Mouse (Mus musculus): ENCODE results near the gene Pgd.
"Not testable (repeated sequence)": the region's sequence is repeated elsewhere in the genome, so short reads cannot be mapped to it uniquely, and the experiment has no call there.

Pgd gene

DNA sequence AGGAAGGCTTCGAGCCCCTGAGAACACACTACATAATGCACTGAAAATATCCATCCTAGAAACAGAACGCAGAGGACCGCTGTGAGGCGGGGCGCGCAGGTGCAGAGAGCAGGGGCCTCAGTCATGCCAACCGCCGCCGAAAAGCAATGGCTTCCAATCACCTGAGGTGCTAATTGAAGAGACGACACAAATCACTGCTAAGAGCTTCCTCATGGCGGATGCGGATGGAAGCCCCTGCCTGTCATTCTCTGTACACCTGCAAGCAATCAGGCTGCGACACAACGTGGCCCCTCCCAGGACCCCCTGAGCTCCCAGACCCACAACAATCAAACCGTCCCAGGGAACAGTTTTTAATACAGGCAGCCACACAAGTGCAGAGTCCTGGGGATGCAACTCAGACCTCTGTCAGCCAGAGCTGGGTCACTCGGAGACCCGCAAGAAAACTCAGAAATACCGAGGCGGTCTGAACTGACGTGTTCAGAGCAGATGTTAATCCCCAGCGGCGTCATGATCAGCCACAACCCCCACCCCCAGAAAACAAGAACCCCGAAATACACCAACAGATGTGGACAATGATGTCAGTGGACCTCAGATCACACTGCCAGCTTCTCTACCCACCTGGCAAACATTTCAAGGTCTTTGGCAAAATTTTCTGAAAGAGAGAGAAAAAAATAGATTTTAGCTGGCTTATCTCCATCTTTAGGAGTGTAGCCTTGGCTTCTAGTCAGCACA, 35.4 kb downstream of the Pgd start:
- no peak for DNase-seq

GRCm38 (mm10) chr4:149128467-149128866, 38.1 kb downstream of the Pgd start:
- DNase-seq, result no peak

GRCm38 (mm10) chr4:149126663-149127062, 39.9 kb downstream of the Pgd start, which contains the start of gene Cort:
Cort (minus strand) TSS chr4:149126763.
- no peak for DNase-seq

GRCm38 (mm10) chr4:149126115-149126509, 40.5 kb downstream of the Pgd start:
- no peak for DNase-seq

DNA sequence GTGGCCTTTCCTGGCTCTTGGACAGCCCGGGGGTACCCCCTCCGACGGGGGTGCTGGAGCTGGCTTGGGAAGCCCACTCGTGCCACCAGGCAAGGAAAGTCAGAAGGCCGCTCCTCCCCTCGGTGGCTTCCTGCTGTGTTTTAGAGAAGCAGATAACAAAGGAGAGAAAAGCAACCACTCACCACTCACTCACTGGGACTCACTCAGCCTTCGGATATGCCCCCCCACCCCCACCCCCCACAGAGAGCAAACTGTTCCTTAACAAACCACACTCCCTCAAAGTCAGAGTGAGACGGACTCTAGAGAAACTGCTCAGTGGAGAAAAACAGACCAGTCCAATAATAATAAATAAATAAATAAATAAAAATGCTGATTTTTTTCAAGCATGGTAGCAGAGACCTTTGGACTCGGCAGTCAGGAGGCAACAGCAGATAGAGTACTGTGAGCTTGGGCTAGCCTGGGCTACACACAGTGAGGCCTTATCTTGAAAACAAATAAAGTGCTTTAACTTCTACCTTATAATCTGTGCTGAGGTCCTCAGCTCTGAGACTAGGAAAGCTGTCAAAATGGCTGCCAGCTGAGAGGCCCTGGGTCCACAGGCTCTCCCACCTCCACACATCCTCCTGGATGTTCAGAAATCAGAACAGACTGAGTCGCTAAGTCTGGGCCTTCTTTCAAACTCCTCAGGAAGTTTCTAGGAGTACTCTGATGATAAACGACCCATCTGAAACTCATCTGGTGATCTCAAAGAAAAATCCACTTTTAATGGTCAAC, 41.0 kb downstream of the Pgd start:
- no peak for DNase-seq

- no peak for DNase-seq
Observed at GRCm38 (mm10) chr4:149123432-149123831, 43.1 kb downstream of the Pgd start.

DNA sequence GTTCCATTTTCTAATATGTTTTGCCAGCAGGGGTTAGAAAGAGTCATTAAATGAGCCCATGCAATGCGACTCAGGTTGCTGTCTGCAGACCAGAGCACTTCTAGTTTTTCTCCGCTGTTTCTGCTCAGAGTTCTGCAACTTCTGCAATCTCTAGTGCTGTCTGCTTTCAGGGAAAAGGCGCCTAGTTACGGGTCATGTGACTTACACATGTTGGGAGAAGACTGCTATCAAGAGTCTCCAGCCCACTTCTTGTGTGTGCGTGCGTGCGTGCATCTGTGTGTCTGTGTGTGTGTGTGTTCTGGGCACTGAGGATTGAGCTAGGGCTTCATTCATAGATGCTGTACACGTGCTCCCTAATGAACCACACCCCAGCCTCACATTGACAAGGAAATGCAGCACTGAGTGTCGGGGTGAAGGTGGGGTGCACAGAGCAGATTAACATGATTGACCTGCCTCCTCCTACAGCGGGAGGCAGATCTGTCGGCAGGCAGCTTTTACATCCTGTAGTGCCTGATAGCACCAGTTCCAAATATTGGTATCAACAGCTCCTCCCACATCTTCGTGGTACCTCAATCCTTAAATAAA, 46.5 kb downstream of the Pgd start:
- not testable (repeated sequence) for DNase-seq

DNA sequence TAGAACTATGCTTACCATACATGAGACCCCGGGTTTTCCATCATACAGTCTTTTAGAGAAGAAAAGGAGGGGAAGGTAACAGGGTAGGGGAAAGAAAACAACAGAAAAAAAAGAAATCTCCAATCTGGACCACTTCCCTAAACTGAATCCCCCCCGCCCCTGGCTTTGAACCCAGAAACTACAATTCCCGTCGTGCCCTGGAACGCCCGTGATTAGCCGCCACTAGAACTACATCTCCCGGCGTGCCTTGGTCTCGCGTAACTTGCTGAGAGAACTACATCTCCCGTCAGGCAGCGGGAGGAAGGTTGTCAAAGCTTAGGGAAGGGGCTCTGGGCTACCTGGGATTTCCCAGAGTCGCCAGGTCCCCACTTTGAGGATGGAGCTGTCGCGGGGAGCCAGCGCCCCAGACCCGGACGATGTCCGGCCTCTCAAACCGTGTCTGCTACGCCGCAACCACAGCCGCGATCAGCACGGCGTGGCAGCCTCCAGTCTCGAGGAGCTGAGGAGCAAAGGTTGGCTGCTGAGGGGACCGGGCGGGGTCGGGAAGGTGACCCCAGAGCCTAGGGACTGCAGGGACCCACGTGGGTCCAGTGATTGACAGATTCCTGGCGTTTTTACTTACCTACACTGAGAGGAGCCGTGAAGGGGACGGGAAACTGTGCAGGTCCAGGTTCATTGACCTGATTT, 62.6 kb downstream of the Pgd start, which contains the start of gene Dffa:
TSS of gene Dffa (plus strand) at position 272 of the 687 bp plus-strand sequence.
- peak; percentile 90 to 94 for DNase-seq

DNA sequence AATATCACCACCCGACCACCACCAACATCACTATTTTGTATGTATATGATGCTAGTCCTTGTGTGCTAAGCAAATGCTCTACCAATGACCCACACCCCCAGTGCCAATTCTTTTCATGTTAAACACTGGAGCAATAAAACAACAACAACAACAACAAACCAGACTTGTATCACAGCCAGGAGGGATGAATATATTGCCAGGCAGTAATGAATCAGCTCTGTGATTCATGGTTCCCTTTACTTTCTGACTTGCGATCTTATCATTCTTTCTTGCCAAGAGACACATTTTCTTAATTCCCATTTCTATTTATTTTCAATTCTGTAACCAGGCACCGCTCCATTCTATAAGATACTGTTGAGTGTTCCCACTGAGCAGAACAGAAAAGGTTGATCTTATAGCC, 65.1 kb downstream of the Pgd start:
- DNase-seq, result no peak

- not testable (repeated sequence) for DNase-seq
Observed at GRCm38 (mm10) chr4:149100449-149100848, 66.1 kb downstream of the Pgd start.

All from cerebellum, postnatal 25 days (tissue).